Mouse (Mus musculus) limb, embryonic 12.5 days (tissue): ENCODE results near the gene Lfng. TPM values are rescaled to one million over a fixed set of nuclear protein-coding genes. Genes with fewer than 3 reads are reported as not detected.

Experiments used
- ATAC-seq: fragments of 200-750 bp; cut with Nextera tagmentation; 2 replicates; pipeline ENCODE4 v1.8.0; 2017; ENCODE audit warnings: low read depth, moderate TSS enrichment; ENCODE audit not compliant: insufficient number of reproducible peaks, insufficient read depth, low FRiP score, low TSS enrichment
- H3K27ac ChIP-seq: fragments of 300-500 bp; sonication (generic); 2 replicates; pipeline ENCODE4 v1.5.1; 2016; ENCODE audit warnings: mild to moderate bottlenecking, moderate library complexity
- H3K27me3 ChIP-seq: fragments of 300-500 bp; sonication (generic); 2 replicates; pipeline ENCODE4 v1.6.1; 2016; ENCODE audit warnings: mild to moderate bottlenecking, moderate library complexity
- H3K36me3 ChIP-seq: fragments of 300-500 bp; sonication (generic); 2 replicates; pipeline ENCODE4 v1.6.1; 2016; ENCODE audit warnings: mild to moderate bottlenecking, moderate library complexity
- H3K4me1 ChIP-seq: fragments of 300-500 bp; sonication (generic); replicated peaks from 2 replicates; pipeline ENCODE4 v1.6.1; 2016
- H3K4me2 ChIP-seq: fragments of 300-500 bp; sonication (generic); 2 replicates; pipeline ENCODE4 v1.6.1; 2016; ENCODE audit warnings: mild to moderate bottlenecking, moderate library complexity
- H3K4me3 ChIP-seq: fragments of 300-500 bp; sonication (generic); replicated peaks from 2 replicates; pipeline ENCODE4 v1.5.1; 2016; ENCODE audit warnings: mild to moderate bottlenecking
- H3K9ac ChIP-seq: fragments of 300-500 bp; sonication (generic); replicated peaks from 2 replicates; pipeline ENCODE4 v1.6.1; 2016; ENCODE audit warnings: mild to moderate bottlenecking, moderate library complexity
- H3K9me3 ChIP-seq: fragments of 300-500 bp; sonication (generic); 2 replicates; pipeline ENCODE4 v1.6.1; 2016; ENCODE audit warnings: mild to moderate bottlenecking, moderate library complexity
- WGBS: fragments of 180-500 bp; shearing (Covaris S2); methylation state at CpG from one replicate; pipeline ENCODE4 v1.1.7; 2016; 5-methylcytosine and 5-hydroxymethylcytosine counted together
- polyA plus RNA-seq: library from polyadenylated mRNA; unstranded; fragments of >200 nt; fragmentation: Nextera tagmentation; extraction: Ambion mirVana; gene quantifications from 2 replicates; pipeline ENCODE4 v1.2.1, GENCODE M21; 2016

The Lfng gene
- 10.3 and 10.8 TPM in 2 replicates for polyA plus RNA-seq

GRCm38 (mm10) chr5:140607001-140607835 lies at the start of gene Lfng:
Gene Lfng (plus strand): TSS chr5:140607320.
- Histone ChIP-seq H3K4me3 (peak within 1 kb of the TSS; percentile 53), H3K9ac (peak within 1 kb of the TSS; percentile 64), H3K4me2 (peak within 1 kb of the TSS; percentile 84), H3K27ac (peak within 1 kb of the TSS; percentile 53; the same call in 1 of the 2 replicates), H3K27me3 (peaks cover 81% of the 10 kb centered on the region), H3K9me3 (no peaks in the 10 kb centered on the region), H3K4me1 (peaks cover 78% of the 10 kb centered on the region), H3K36me3 (no peaks in the 10 kb centered on the region; the same call in 1 of the 2 replicates)
- peak; percentile 47 for ATAC-seq
- WGBS, result under 1% methylated on average over 91 of the region's 91 CpGs

- Histone ChIP-seq H3K4me3 (no peak overlapping the region), H3K27ac (no peak overlapping the region; the same call in 1 of the 2 replicates), H3K4me2 (no peak overlapping the region), H3K36me3 (no peaks in the 10 kb centered on the region), H3K9me3 (no peaks in the 10 kb centered on the region), H3K9ac (no peak overlapping the region), H3K4me1 (peaks cover 24% of the 10 kb centered on the region), H3K27me3 (no peaks in the 10 kb centered on the region; the same call in 1 of the 2 replicates)
- 77% methylated on average over 9 of the region's 9 CpGs for WGBS
- no peak for ATAC-seq
Measured at GRCm38 (mm10) chr5:140562601-140563000, 44.5 kb upstream of the Lfng start.

GRCm38 (mm10) chr5:140564896-140565295 lies 42.2 kb upstream of the Lfng start, which contains the start of gene Grifin:
Gene Grifin (minus strand): TSS chr5:140565071.
- H3K36me3 ChIP-seq, result no peaks in the 10 kb centered on the region
- peaks cover 35% of the 10 kb centered on the region for H3K4me1 ChIP-seq
- H3K9me3 ChIP-seq, result no peaks in the 10 kb centered on the region
- no peak within 1 kb of the TSS for H3K4me2 ChIP-seq
- H3K27me3 ChIP-seq, result no peaks in the 10 kb centered on the region; the same call in 1 of the 2 replicates
- H3K4me3 ChIP-seq, result no peak within 1 kb of the TSS
- no peak within 1 kb of the TSS for H3K9ac ChIP-seq
- no peak for ATAC-seq
- 70% methylated on average over 4 of the region's 4 CpGs for WGBS
- 0 out of 2 replicates have a peak within 1 kb of the TSS, but pooled peaks have one; percentile 4 for H3K27ac ChIP-seq

GRCm38 (mm10) chr5:140565451-140565850 lies 41.7 kb upstream of the Lfng start:
- H3K27me3 ChIP-seq, result no peaks in the 10 kb centered on the region; the same call in 1 of the 2 replicates
- no peak overlapping the region for H3K4me2 ChIP-seq
- no peak; the same call in 1 of the 2 replicates for ATAC-seq
- H3K36me3 ChIP-seq, result no peaks in the 10 kb centered on the region
- 55% methylated on average over 5 of the region's 5 CpGs for WGBS
- no peaks in the 10 kb centered on the region for H3K9me3 ChIP-seq
- no peak overlapping the region for H3K9ac ChIP-seq
- H3K4me3 ChIP-seq, result no peak overlapping the region
- no peak overlapping the region for H3K27ac ChIP-seq
- H3K4me1 ChIP-seq, result peaks cover 35% of the 10 kb centered on the region

GRCm38 (mm10) chr5:140565856-140566255 lies 41.3 kb upstream of the Lfng start:
- no peak for ATAC-seq
- no peaks in the 10 kb centered on the region for H3K9me3 ChIP-seq
- no peak overlapping the region for H3K9ac ChIP-seq
- no peak overlapping the region for H3K4me2 ChIP-seq
- H3K27me3 ChIP-seq, result no peaks in the 10 kb centered on the region; the same call in 1 of the 2 replicates
- peaks cover 35% of the 10 kb centered on the region for H3K4me1 ChIP-seq
- no peaks in the 10 kb centered on the region for H3K36me3 ChIP-seq
- no peak overlapping the region for H3K4me3 ChIP-seq
- 76% methylated on average over 6 of the region's 6 CpGs for WGBS
- no peak overlapping the region for H3K27ac ChIP-seq

- 65% methylated on average over 4 of the region's 4 CpGs for WGBS
- Histone ChIP-seq H3K4me3 (no peak overlapping the region), H3K4me1 (peaks cover 35% of the 10 kb centered on the region), H3K9me3 (no peaks in the 10 kb centered on the region), H3K27me3 (no peaks in the 10 kb centered on the region; the same call in 1 of the 2 replicates), H3K27ac (no peak overlapping the region), H3K36me3 (no peaks in the 10 kb centered on the region), H3K4me2 (no peak overlapping the region), H3K9ac (no peak overlapping the region)
- no peak for ATAC-seq
Measured at GRCm38 (mm10) chr5:140566271-140566670, 40.8 kb upstream of the Lfng start.

- no peak overlapping the region for H3K4me3 ChIP-seq
- H3K4me1 ChIP-seq, result peaks cover 35% of the 10 kb centered on the region
- no peaks in the 10 kb centered on the region; the same call in 1 of the 2 replicates for H3K27me3 ChIP-seq
- no peak overlapping the region for H3K27ac ChIP-seq
- H3K4me2 ChIP-seq, result no peak overlapping the region; the same call in 1 of the 2 replicates
- WGBS, result 55% methylated on average over 11 of the region's 11 CpGs
- H3K9ac ChIP-seq, result no peak overlapping the region
- no peaks in the 10 kb centered on the region for H3K9me3 ChIP-seq
- ATAC-seq, result no peak
- no peaks in the 10 kb centered on the region for H3K36me3 ChIP-seq
Measured at GRCm38 (mm10) chr5:140567321-140567720, 39.8 kb upstream of the Lfng start.

GRCm38 (mm10) chr5:140567751-140568150 lies 39.4 kb upstream of the Lfng start:
- Histone ChIP-seq H3K36me3 (no peaks in the 10 kb centered on the region), H3K9ac (no peak overlapping the region), H3K4me1 (peaks cover 35% of the 10 kb centered on the region), H3K27ac (no peak overlapping the region), H3K27me3 (no peaks in the 10 kb centered on the region; the same call in 1 of the 2 replicates), H3K4me3 (no peak overlapping the region), H3K4me2 (no peak overlapping the region; the same call in 1 of the 2 replicates), H3K9me3 (no peaks in the 10 kb centered on the region)
- 88% methylated on average over 5 of the region's 5 CpGs for WGBS
- ATAC-seq, result no peak

GRCm38 (mm10) chr5:140568321-140568970 lies 38.7 kb upstream of the Lfng start:
- H3K4me2 ChIP-seq, result no peak overlapping the region
- H3K9me3 ChIP-seq, result no peaks in the 10 kb centered on the region
- no peaks in the 10 kb centered on the region for H3K36me3 ChIP-seq
- no peak overlapping the region; the same call in 1 of the 2 replicates for H3K9ac ChIP-seq
- H3K4me3 ChIP-seq, result no peak overlapping the region
- peaks cover 28% of the 10 kb centered on the region for H3K4me1 ChIP-seq
- 0 out of 2 replicates have a peak overlapping the region, but pooled peaks have one; percentile 53 for H3K27ac ChIP-seq
- H3K27me3 ChIP-seq, result no peaks in the 10 kb centered on the region; the same call in 1 of the 2 replicates
- 25% methylated on average over 10 of the region's 10 CpGs for WGBS
- no peak; the same call in 1 of the 2 replicates for ATAC-seq

GRCm38 (mm10) chr5:140569032-140569595 lies 38.0 kb upstream of the Lfng start:
- Histone ChIP-seq H3K4me2 (no peak overlapping the region), H3K4me3 (no peak overlapping the region), H3K4me1 (peaks cover 27% of the 10 kb centered on the region), H3K27me3 (no peaks in the 10 kb centered on the region; the same call in 1 of the 2 replicates), H3K27ac (no peak overlapping the region), H3K9ac (no peak overlapping the region), H3K9me3 (no peaks in the 10 kb centered on the region), H3K36me3 (no peaks in the 10 kb centered on the region)
- WGBS, result 79% methylated on average over 16 of the region's 16 CpGs
- no peak for ATAC-seq
